Mouse (Mus musculus) embryonic facial prominence, embryonic 10.5 days (tissue): ENCODE measurements around the gene Cd86. TPM values are rescaled to one million over a fixed set of nuclear protein-coding genes. Genes with fewer than 3 reads are reported as not detected.

Experiments
- DNase-seq: peaks from one replicate; pipeline ENCODE4 v3.0.0-alpha.2; 2017; ENCODE audit warnings: low spot score
- H3K27ac ChIP-seq: fragments of 300-500 bp; sonication (generic); replicated peaks from 2 replicates; pipeline ENCODE4 v1.5.1; 2016; ENCODE audit warnings: mild to moderate bottlenecking
- H3K27me3 ChIP-seq: fragments of 300-500 bp; sonication (generic); replicated peaks from 2 replicates; pipeline ENCODE4 v1.6.1; 2016; ENCODE audit warnings: low read depth, mild to moderate bottlenecking; ENCODE audit not compliant: poor library complexity, severe bottlenecking
- H3K36me3 ChIP-seq: fragments of 300-500 bp; sonication (generic); replicated peaks from 2 replicates; pipeline ENCODE4 v1.6.1; 2016; ENCODE audit warnings: mild to moderate bottlenecking, moderate library complexity
- H3K4me1 ChIP-seq: fragments of 300-500 bp; sonication (generic); 2 replicates; pipeline ENCODE4 v1.6.1; 2016
- H3K4me3 ChIP-seq: fragments of 300-500 bp; sonication (generic); 2 replicates; pipeline ENCODE4 v1.5.1; 2016; ENCODE audit warnings: mild to moderate bottlenecking, moderate library complexity
- H3K9me3 ChIP-seq: fragments of 300-500 bp; sonication (generic); 2 replicates; pipeline ENCODE4 v1.6.1; 2016; ENCODE audit warnings: mild to moderate bottlenecking
- WGBS: fragments of 180-500 bp; shearing (Covaris S2); methylation state at CpG from one replicate; pipeline ENCODE4 v1.1.7; 2016; 5-methylcytosine and 5-hydroxymethylcytosine counted together
- polyA plus RNA-seq: library from polyadenylated mRNA; unstranded; fragments of >200 nt; fragmentation: Nextera tagmentation; extraction: Ambion mirVana; gene quantifications from 2 replicates; pipeline ENCODE4 v1.2.1, GENCODE M21; 2016

The Cd86 gene
- polyA plus RNA-seq, 1 experiment from 2014 or later = 0.93 TPM

GRCm38 (mm10) chr16:36626567-36627197, 39.2 kb downstream of the Cd86 start:
- no peak overlapping the region for H3K27ac ChIP-seq
- H3K27me3 ChIP-seq = no peaks in the 10 kb centered on the region
- no peak for DNase-seq
- no peaks in the 10 kb centered on the region for H3K9me3 ChIP-seq
- 86% methylated on average over 5 of the region's 5 CpGs for WGBS
- no peaks in the 10 kb centered on the region for H3K4me1 ChIP-seq
- H3K4me3 ChIP-seq = no peak overlapping the region
- H3K36me3 ChIP-seq = no peaks in the 10 kb centered on the region

GRCm38 (mm10) chr16:36625909-36626308, 40.0 kb downstream of the Cd86 start:
- H3K9me3 ChIP-seq = no peaks in the 10 kb centered on the region
- no peak for DNase-seq
- no peaks in the 10 kb centered on the region for H3K27me3 ChIP-seq
- WGBS = 100% methylated on average over 1 of the region's 1 CpGs
- H3K4me1 ChIP-seq = no peaks in the 10 kb centered on the region
- H3K36me3 ChIP-seq = no peaks in the 10 kb centered on the region
- H3K4me3 ChIP-seq = no peak overlapping the region
- no peak overlapping the region for H3K27ac ChIP-seq

- Histone ChIP-seq H3K4me1 (no peaks in the 10 kb centered on the region), H3K4me3 (no peak overlapping the region), H3K36me3 (no peaks in the 10 kb centered on the region), H3K27ac (no peak overlapping the region), H3K27me3 (no peaks in the 10 kb centered on the region), H3K9me3 (no peaks in the 10 kb centered on the region)
- 83% methylated on average over 3 of the region's 3 CpGs for WGBS
- DNase-seq = no peak
These were observed 43.6 kb downstream of the Cd86 start for GRCm38 (mm10) chr16:36622320-36622719.

GRCm38 (mm10) chr16:36621108-36621507, 44.8 kb downstream of the Cd86 start:
- Histone ChIP-seq H3K27me3 (no peaks in the 10 kb centered on the region), H3K27ac (no peak overlapping the region), H3K36me3 (no peaks in the 10 kb centered on the region), H3K4me1 (no peaks in the 10 kb centered on the region), H3K4me3 (no peak overlapping the region), H3K9me3 (no peaks in the 10 kb centered on the region)
- DNase-seq = no peak
- WGBS = 80% methylated on average over 3 of the region's 3 CpGs

GRCm38 (mm10) chr16:36613701-36614100, 52.2 kb downstream of the Cd86 start:
- Histone ChIP-seq H3K4me1 (no peaks in the 10 kb centered on the region), H3K4me3 (no peak overlapping the region), H3K27ac (no peak overlapping the region), H3K36me3 (no peaks in the 10 kb centered on the region), H3K27me3 (no peaks in the 10 kb centered on the region), H3K9me3 (no peaks in the 10 kb centered on the region)
- no peak for DNase-seq
- WGBS = 75% methylated on average over 2 of the region's 2 CpGs

- H3K4me3 ChIP-seq = no peak overlapping the region
- no peaks in the 10 kb centered on the region for H3K9me3 ChIP-seq
- no peaks in the 10 kb centered on the region for H3K27me3 ChIP-seq
- DNase-seq = no peak
- H3K27ac ChIP-seq = no peak overlapping the region
- 90% methylated on average over 3 of the region's 3 CpGs for WGBS
- no peaks in the 10 kb centered on the region for H3K4me1 ChIP-seq
- no peaks in the 10 kb centered on the region for H3K36me3 ChIP-seq
These were observed 63.2 kb downstream of the Cd86 start for GRCm38 (mm10) chr16:36602632-36603031.

GRCm38 (mm10) chr16:36598265-36598664, 67.6 kb downstream of the Cd86 start:
- 86% methylated on average over 4 of the region's 4 CpGs for WGBS
- H3K27ac ChIP-seq = no peak overlapping the region
- H3K27me3 ChIP-seq = no peaks in the 10 kb centered on the region
- H3K9me3 ChIP-seq = no peaks in the 10 kb centered on the region
- no peak for DNase-seq
- H3K4me1 ChIP-seq = no peaks in the 10 kb centered on the region
- H3K36me3 ChIP-seq = no peaks in the 10 kb centered on the region
- H3K4me3 ChIP-seq = no peak overlapping the region

- H3K4me1 ChIP-seq = no peaks in the 10 kb centered on the region
- no peaks in the 10 kb centered on the region for H3K27me3 ChIP-seq
- H3K9me3 ChIP-seq = no peaks in the 10 kb centered on the region
- 86% methylated on average over 10 of the region's 10 CpGs for WGBS
- no peak for DNase-seq
- no peaks in the 10 kb centered on the region for H3K36me3 ChIP-seq
- no peak overlapping the region for H3K27ac ChIP-seq
- no peak overlapping the region for H3K4me3 ChIP-seq
These were observed 69.0 kb downstream of the Cd86 start for GRCm38 (mm10) chr16:36596671-36597410.

GRCm38 (mm10) chr16:36589898-36590297, 76.0 kb downstream of the Cd86 start:
- Histone ChIP-seq H3K27ac (no peak overlapping the region), H3K27me3 (no peaks in the 10 kb centered on the region), H3K9me3 (no peaks in the 10 kb centered on the region), H3K36me3 (no peaks in the 10 kb centered on the region), H3K4me1 (no peaks in the 10 kb centered on the region), H3K4me3 (no peak overlapping the region)
- WGBS = 76% methylated on average over 1 of the region's 1 CpGs
- no peak for DNase-seq

GRCm38 (mm10) chr16:36587971-36588370, 77.9 kb downstream of the Cd86 start:
- no peaks in the 10 kb centered on the region for H3K4me1 ChIP-seq
- H3K27ac ChIP-seq = no peak overlapping the region
- DNase-seq = no peak
- H3K27me3 ChIP-seq = no peaks in the 10 kb centered on the region
- no peaks in the 10 kb centered on the region for H3K36me3 ChIP-seq
- 73% methylated on average over 4 of the region's 4 CpGs for WGBS
- H3K4me3 ChIP-seq = no peak overlapping the region
- no peaks in the 10 kb centered on the region for H3K9me3 ChIP-seq

- no peaks in the 10 kb centered on the region for H3K36me3 ChIP-seq
- H3K4me1 ChIP-seq = 0 out of 2 replicates have a peak, but pooled peaks cover 3% of the 10 kb centered on the region
- no peaks in the 10 kb centered on the region for H3K9me3 ChIP-seq
- H3K27ac ChIP-seq = no peak overlapping the region
- no peak for DNase-seq
- no peak overlapping the region for H3K4me3 ChIP-seq
- no peaks in the 10 kb centered on the region for H3K27me3 ChIP-seq
- WGBS = 51% methylated on average over 3 of the region's 3 CpGs
These were observed 83.8 kb downstream of the Cd86 start for GRCm38 (mm10) chr16:36582073-36582472.

- Histone ChIP-seq H3K4me1 (no peaks in the 10 kb centered on the region), H3K4me3 (no peak overlapping the region), H3K9me3 (no peaks in the 10 kb centered on the region), H3K27me3 (no peaks in the 10 kb centered on the region), H3K36me3 (no peaks in the 10 kb centered on the region), H3K27ac (no peak overlapping the region)
- DNase-seq = no peak
- 74% methylated on average over 8 of the region's 8 CpGs for WGBS
These were observed 93.9 kb downstream of the Cd86 start for GRCm38 (mm10) chr16:36571942-36572341.
